20 mouse cellular contexts compared by ENCODE assay signal in the genomic region with DNA sequence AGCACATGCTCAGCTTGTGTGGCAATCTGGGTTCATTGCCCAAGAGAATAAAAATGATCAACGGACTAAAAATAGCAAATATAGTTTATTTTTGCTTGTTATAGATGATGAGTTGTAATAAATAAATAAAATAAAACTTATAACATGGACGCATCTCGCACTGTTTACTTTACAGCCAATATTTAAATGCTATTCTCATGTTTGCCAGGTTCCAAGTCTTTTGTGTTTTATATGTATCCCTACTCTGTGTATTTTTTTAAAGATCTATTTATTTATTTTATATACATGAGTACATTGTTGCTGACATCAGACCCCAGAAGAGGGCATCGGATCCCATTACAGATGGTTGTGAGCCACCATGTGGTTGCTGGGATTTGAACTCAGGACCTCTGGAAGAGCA. TPM values are rescaled to one million over a fixed set of nuclear protein-coding genes. Genes with fewer than 3 reads are reported as not detected.
A peak's percentile ranks its signal among the peaks of the same experiment; 100 is the strongest.
DNase-seq lines count a peak whose midpoint lies in the region; ATAC-seq and TF ChIP-seq lines count a peak whose summit lies in the region.
"Had no signal": no experiment of that assay in that cellular context is flagged by ENCODE, and none has a peak within 500 bp of the region (broad histone marks: within the 10 kb centered on the region; RNA-seq: fewer than 3 reads in every experiment).

No protein-coding gene starts in this region.

- H3K9ac ChIP-seq in forebrain, embryonic 15.5 days (replicated peaks): no peak overlapping the region
- H3K9ac ChIP-seq in forebrain, embryonic 12.5 days: no peak overlapping the region
- H3K9ac ChIP-seq in hindbrain, postnatal 0 days (replicated peaks; ENCODE audit: low read length): no peak overlapping the region
- no peak overlapping the region for H3K9ac ChIP-seq in hindbrain, embryonic 11.5 days (ENCODE audit: low read depth, low read length)
- no peak overlapping the region for H3K9ac ChIP-seq in lung, embryonic 16.5 days (ENCODE audit: low read length)
- no peak overlapping the region for H3K9ac ChIP-seq in forebrain, embryonic 16.5 days (replicated peaks; ENCODE audit: low read depth, low read length)
- H3K9ac ChIP-seq: heart, embryonic 13.5 days; intestine, embryonic 15.5 days had no signal

- WGBS in forebrain, embryonic 15.5 days: 54% methylated on average over 4 of the region's 4 CpGs
- 85% methylated on average over 4 of the region's 4 CpGs for WGBS in forebrain, embryonic 12.5 days
- 55% methylated on average over 4 of the region's 4 CpGs for WGBS in hindbrain, postnatal 0 days
- WGBS in hindbrain, embryonic 11.5 days: 86% methylated on average over 4 of the region's 4 CpGs
- 56% methylated on average over 4 of the region's 4 CpGs for WGBS in lung, embryonic 16.5 days
- 54% methylated on average over 4 of the region's 4 CpGs for WGBS in forebrain, embryonic 16.5 days

- DNase-seq in hindbrain, postnatal 0 days (ENCODE audit: low spot score): no peak
- DNase-seq in hindbrain, embryonic 11.5 days (ENCODE audit: low spot score): no peak
- no peak for DNase-seq in lung, postnatal 36 days
- no peak for DNase-seq in gastrocnemius, postnatal 4 days (ENCODE audit: low spot score in 2 of 2)
- DNase-seq: adrenal gland, postnatal 14 days; cerebellum, adult 18-20 months; cerebellum, adult 9-11 months; gastrocnemius, postnatal 14 days; heart, postnatal 4 days; kidney, adult 18-20 months had no signal

- no peaks in the 10 kb centered on the region for H3K9me3 ChIP-seq in forebrain, embryonic 15.5 days
- H3K9me3 ChIP-seq in forebrain, embryonic 12.5 days: no peaks in the 10 kb centered on the region
- H3K9me3 ChIP-seq in hindbrain, postnatal 0 days (ENCODE audit: low read length): no peaks in the 10 kb centered on the region
- no peaks in the 10 kb centered on the region for H3K9me3 ChIP-seq in hindbrain, embryonic 11.5 days (ENCODE audit: control insufficient read depth, low read length)
- no peaks in the 10 kb centered on the region for H3K9me3 ChIP-seq in lung, embryonic 16.5 days (ENCODE audit: control insufficient read depth, low read length)
- H3K9me3 ChIP-seq in forebrain, embryonic 16.5 days (ENCODE audit: control insufficient read depth, low read length): no peaks in the 10 kb centered on the region
- H3K9me3 ChIP-seq: embryonic facial prominence, embryonic 10.5 days; heart, embryonic 13.5 days; intestine, embryonic 15.5 days had no signal

- H3K36me3 ChIP-seq in forebrain, embryonic 15.5 days: no peaks in the 10 kb centered on the region
- H3K36me3 ChIP-seq in forebrain, embryonic 12.5 days (replicated peaks): no peaks in the 10 kb centered on the region
- H3K36me3 ChIP-seq in hindbrain, postnatal 0 days (ENCODE audit: insufficient read depth, low read length): no peaks in the 10 kb centered on the region
- H3K36me3 ChIP-seq in hindbrain, embryonic 11.5 days (ENCODE audit: control insufficient read depth, insufficient read depth, low read length): no peaks in the 10 kb centered on the region
- no peaks in the 10 kb centered on the region for H3K36me3 ChIP-seq in lung, embryonic 16.5 days (ENCODE audit: control insufficient read depth, insufficient read depth, low read length)
- no peaks in the 10 kb centered on the region for H3K36me3 ChIP-seq in forebrain, embryonic 16.5 days (ENCODE audit: control insufficient read depth, insufficient read depth)
- H3K36me3 ChIP-seq: embryonic facial prominence, embryonic 10.5 days; heart, embryonic 13.5 days; intestine, embryonic 15.5 days had no signal

- H3K27me3 ChIP-seq in forebrain, embryonic 15.5 days: no peaks in the 10 kb centered on the region
- peaks cover 9% of the 10 kb centered on the region; the same call in 1 of the 2 replicates for H3K27me3 ChIP-seq in forebrain, embryonic 12.5 days
- no peaks in the 10 kb centered on the region for H3K27me3 ChIP-seq in hindbrain, postnatal 0 days (ENCODE audit: insufficient read depth, low read length)
- H3K27me3 ChIP-seq in hindbrain, embryonic 11.5 days (ENCODE audit: control insufficient read depth, insufficient read depth, low read length): no peaks in the 10 kb centered on the region
- H3K27me3 ChIP-seq in lung, embryonic 16.5 days (ENCODE audit: control insufficient read depth, insufficient read depth, low read depth, low read length): no peaks in the 10 kb centered on the region
- H3K27me3 ChIP-seq in forebrain, embryonic 16.5 days (replicated peaks; ENCODE audit: control insufficient read depth, insufficient read depth, low read length): no peaks in the 10 kb centered on the region
- H3K27me3 ChIP-seq: CH12.LX; heart, embryonic 13.5 days; intestine, embryonic 15.5 days had no signal

- H3K4me1 ChIP-seq in forebrain, embryonic 15.5 days: peaks cover 54% of the 10 kb centered on the region
- peaks cover 26% of the 10 kb centered on the region for H3K4me1 ChIP-seq in forebrain, embryonic 12.5 days
- H3K4me1 ChIP-seq in hindbrain, postnatal 0 days (ENCODE audit: insufficient read depth, low read length): peaks cover 8% of the 10 kb centered on the region; the same call in 1 of the 2 replicates
- no peaks in the 10 kb centered on the region for H3K4me1 ChIP-seq in hindbrain, embryonic 11.5 days (replicated peaks; ENCODE audit: control insufficient read depth, insufficient read depth, low read length)
- H3K4me1 ChIP-seq in lung, embryonic 16.5 days (replicated peaks; ENCODE audit: control insufficient read depth, insufficient read depth, low read length): peaks cover 5% of the 10 kb centered on the region; the same call in 1 of the 2 replicates
- H3K4me1 ChIP-seq in forebrain, embryonic 16.5 days (replicated peaks; ENCODE audit: control insufficient read depth, insufficient read depth, low read length): peaks cover 48% of the 10 kb centered on the region

- H3K27ac ChIP-seq in forebrain, embryonic 15.5 days (replicated peaks): peak overlapping the region; percentile 74
- H3K27ac ChIP-seq in forebrain, embryonic 12.5 days: no peak overlapping the region
- H3K27ac ChIP-seq in hindbrain, postnatal 0 days: peak overlapping the region; percentile 59; the same call in 1 of the 2 replicates
- no peak overlapping the region for H3K27ac ChIP-seq in hindbrain, embryonic 11.5 days (ENCODE audit: low read depth, low read length)
- no peak overlapping the region; the same call in 1 of the 2 replicates for H3K27ac ChIP-seq in lung, embryonic 16.5 days (ENCODE audit: low read length)
- peak overlapping the region; percentile 86 for H3K27ac ChIP-seq in forebrain, embryonic 16.5 days (ENCODE audit: low read length)
- H3K27ac ChIP-seq: embryonic facial prominence, embryonic 10.5 days; heart, embryonic 13.5 days; intestine, embryonic 15.5 days had no signal

- H3K4me3 ChIP-seq in forebrain, embryonic 15.5 days: no peak overlapping the region
- no peak overlapping the region for H3K4me3 ChIP-seq in forebrain, embryonic 12.5 days (replicated peaks)
- no peak overlapping the region for H3K4me3 ChIP-seq in hindbrain, postnatal 0 days (ENCODE audit: low read length)
- H3K4me3 ChIP-seq in hindbrain, embryonic 11.5 days (ENCODE audit: low read depth, low read length): no peak overlapping the region
- no peak overlapping the region for H3K4me3 ChIP-seq in lung, embryonic 16.5 days (ENCODE audit: low read length)
- H3K4me3 ChIP-seq in forebrain, embryonic 16.5 days (replicated peaks; ENCODE audit: low read length): no peak overlapping the region
- H3K4me3 ChIP-seq: embryonic facial prominence, embryonic 10.5 days; heart, embryonic 13.5 days; intestine, embryonic 15.5 days had no signal

- H3K4me2 ChIP-seq in forebrain, embryonic 15.5 days (replicated peaks): no peak overlapping the region; the same call in 1 of the 2 replicates
- H3K4me2 ChIP-seq in forebrain, embryonic 12.5 days: no peak overlapping the region
- H3K4me2 ChIP-seq in hindbrain, postnatal 0 days (ENCODE audit: low read depth, low read length): no peak overlapping the region
- no peak overlapping the region for H3K4me2 ChIP-seq in hindbrain, embryonic 11.5 days (replicated peaks; ENCODE audit: low read depth, low read length)
- no peak overlapping the region for H3K4me2 ChIP-seq in lung, embryonic 16.5 days (ENCODE audit: low read depth, low read length)
- no peak overlapping the region for H3K4me2 ChIP-seq in forebrain, embryonic 16.5 days (ENCODE audit: low read length)
- H3K4me2 ChIP-seq: heart, embryonic 13.5 days; intestine, embryonic 15.5 days had no signal

- no peak for ATAC-seq in forebrain, embryonic 15.5 days (replicated peaks)
- ATAC-seq in forebrain, embryonic 12.5 days (ENCODE audit: low FRiP score): no peak
- no peak for ATAC-seq in hindbrain, postnatal 0 days
- ATAC-seq in hindbrain, embryonic 11.5 days (ENCODE audit: low FRiP score): no peak
- ATAC-seq in lung, embryonic 16.5 days (ENCODE audit: low read depth): peak; percentile 65
- ATAC-seq in forebrain, embryonic 16.5 days: no peak
- ATAC-seq: activated CD4-positive, CD25-positive, alpha-beta regulatory T cell, adult 4 months; intestine, embryonic 15.5 days; Patski had no signal

- TF ChIP-seq CTCF in hindbrain, postnatal 0 days (IDR thresholded peaks at IDR 0.05; ENCODE audit: low read depth): no peak

RNA-seq across cellular contexts. Expression of gene Wdr66, which starts 25.8 kb away (rescaled TPM):
- 2.7 TPM in 2 replicates for polyA plus RNA-seq in forebrain, embryonic 15.5 days (2015; fragmentation: Nextera tagmentation; extraction: Ambion mirVana)
- 1.3 and 2.3 TPM in 2 replicates for polyA plus RNA-seq in forebrain, embryonic 12.5 days (2016; fragmentation: Nextera tagmentation; extraction: Ambion mirVana)
- 2.4 and 2.8 TPM in 2 replicates for total RNA-seq in hindbrain, postnatal 0 days (2014; rRNA removed)
- 0.69 and 1.4 TPM in 2 replicates for polyA plus RNA-seq in hindbrain, postnatal 0 days (2015; fragmentation: Nextera tagmentation; extraction: Ambion mirVana)
- polyA plus RNA-seq in hindbrain, embryonic 11.5 days (2014; fragmentation: Nextera tagmentation; extraction: Ambion mirVana): 5.6 and 8.6 TPM in 2 replicates
- polyA plus RNA-seq in lung, embryonic 16.5 days (2015; fragmentation: Nextera tagmentation; extraction: Ambion mirVana): 1.3 and 1.5 TPM in 2 replicates
- 1.5 and 1.9 TPM in 2 replicates for polyA plus RNA-seq in forebrain, embryonic 16.5 days (2015; fragmentation: Nextera tagmentation; extraction: Ambion mirVana)
- total RNA-seq in gastrocnemius, postnatal 4 days (2021): 1 to 10 TPM; 2.4 to 4.2 TPM

Comparison
In these comparisons a context has a peak if more than half of its experiments do, and no peak if none do; other contexts are left out.
1. H3K27ac ChIP-seq: peak in forebrain, embryonic 15.5 days (single experiment), hindbrain, postnatal 0 days (single experiment) and forebrain, embryonic 16.5 days (single experiment); none in forebrain, embryonic 12.5 days (single experiment), hindbrain, embryonic 11.5 days (single experiment) and lung, embryonic 16.5 days (single experiment).